Mouse (Mus musculus): ENCODE measurements around the gene Gprc5c. TPM values are rescaled to one million over a fixed set of nuclear protein-coding genes. Genes with fewer than 3 reads are reported as not detected.
A peak's percentile ranks its signal among the peaks of the same experiment; 100 is the strongest.
"Not testable (repeated sequence)": the region's sequence is repeated elsewhere in the genome, so short reads cannot be mapped to it uniquely, and the experiment has no call there.

The Gprc5c gene
- polyA plus RNA-seq, 1 experiment from 2014 or later, result 24.4 TPM

GRCm38 (mm10) chr11:114903224-114903623, 52.3 kb downstream of the Gprc5c start:
- H3K27me3 ChIP-seq (ENCODE audit: control insufficient read depth, insufficient read depth, low read length), result no peaks in the 10 kb centered on the region
- H3K36me3 ChIP-seq (ENCODE audit: control insufficient read depth, insufficient read depth, low read length), result no peaks in the 10 kb centered on the region
- H3K4me3 ChIP-seq (ENCODE audit: low read depth, low read length), result no peak overlapping the region
- 85% methylated on average over 4 of the region's 4 CpGs for WGBS
- H3K27ac ChIP-seq (ENCODE audit: low read depth, low read length), result no peak overlapping the region
- no peaks in the 10 kb centered on the region for H3K4me1 ChIP-seq (ENCODE audit: control insufficient read depth, insufficient read depth, low read length)
- DNase-seq (ENCODE audit: low spot score) (no peak), ATAC-seq (ENCODE audit: insufficient read depth, low FRiP score, low TSS enrichment) (no peak)
- no peak overlapping the region for H3K9ac ChIP-seq (ENCODE audit: low read length)
- no peak overlapping the region for H3K4me2 ChIP-seq (ENCODE audit: low read depth)
- H3K9me3 ChIP-seq (ENCODE audit: control insufficient read depth, low read length), result no peaks in the 10 kb centered on the region

GRCm38 (mm10) chr11:114907567-114907966, 56.6 kb downstream of the Gprc5c start:
- Histone ChIP-seq H3K36me3 (ENCODE audit: control insufficient read depth, insufficient read depth, low read length) (no peaks in the 10 kb centered on the region), H3K27ac (ENCODE audit: low read depth, low read length) (no peak overlapping the region), H3K27me3 (ENCODE audit: control insufficient read depth, insufficient read depth, low read length) (no peaks in the 10 kb centered on the region), H3K9me3 (ENCODE audit: control insufficient read depth, low read length) (no peaks in the 10 kb centered on the region), H3K9ac (ENCODE audit: low read length) (no peak overlapping the region), H3K4me1 (ENCODE audit: control insufficient read depth, insufficient read depth, low read length) (no peaks in the 10 kb centered on the region), H3K4me2 (ENCODE audit: low read depth) (no peak overlapping the region), H3K4me3 (ENCODE audit: low read depth, low read length) (no peak overlapping the region)
- no peak for DNase-seq (ENCODE audit: low spot score)
- WGBS, result 74% methylated on average over 4 of the region's 4 CpGs
- ATAC-seq (ENCODE audit: insufficient read depth, low FRiP score, low TSS enrichment), result no peak

DNA sequence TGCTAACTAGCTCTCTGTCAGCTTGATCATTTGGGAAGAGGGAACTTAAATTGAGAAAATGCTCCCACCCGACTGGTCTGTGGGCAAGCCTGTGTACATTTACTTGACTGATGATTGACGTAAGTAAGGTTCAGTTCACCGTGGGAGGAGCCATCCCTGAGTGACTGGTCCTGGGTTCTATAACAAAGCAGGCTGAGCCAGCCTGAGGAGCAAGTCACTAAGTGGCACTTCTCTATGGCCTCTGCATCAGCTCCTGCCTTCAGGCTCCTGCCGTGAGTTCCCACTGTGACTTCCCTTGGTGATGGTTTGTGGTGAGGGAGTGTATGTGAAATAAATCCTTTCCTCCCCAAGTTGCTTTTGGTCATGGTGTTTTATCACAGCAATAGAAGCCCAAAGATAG, 57.1 kb downstream of the Gprc5c start:
- no peak overlapping the region for H3K9ac ChIP-seq (ENCODE audit: low read length)
- H3K36me3 ChIP-seq (ENCODE audit: control insufficient read depth, insufficient read depth, low read length), result no peaks in the 10 kb centered on the region
- no peaks in the 10 kb centered on the region for H3K27me3 ChIP-seq (ENCODE audit: control insufficient read depth, insufficient read depth, low read length)
- no peaks in the 10 kb centered on the region for H3K9me3 ChIP-seq (ENCODE audit: control insufficient read depth, low read length)
- WGBS, result 59% methylated on average over 4 of the region's 4 CpGs
- no peak for ATAC-seq (ENCODE audit: insufficient read depth, low FRiP score, low TSS enrichment)
- no peak overlapping the region for H3K4me3 ChIP-seq (ENCODE audit: low read depth, low read length)
- H3K27ac ChIP-seq (ENCODE audit: low read depth, low read length), result no peak overlapping the region
- no peaks in the 10 kb centered on the region for H3K4me1 ChIP-seq (ENCODE audit: control insufficient read depth, insufficient read depth, low read length)
- H3K4me2 ChIP-seq (ENCODE audit: low read depth), result no peak overlapping the region
- DNase-seq (ENCODE audit: low spot score), result no peak

DNA sequence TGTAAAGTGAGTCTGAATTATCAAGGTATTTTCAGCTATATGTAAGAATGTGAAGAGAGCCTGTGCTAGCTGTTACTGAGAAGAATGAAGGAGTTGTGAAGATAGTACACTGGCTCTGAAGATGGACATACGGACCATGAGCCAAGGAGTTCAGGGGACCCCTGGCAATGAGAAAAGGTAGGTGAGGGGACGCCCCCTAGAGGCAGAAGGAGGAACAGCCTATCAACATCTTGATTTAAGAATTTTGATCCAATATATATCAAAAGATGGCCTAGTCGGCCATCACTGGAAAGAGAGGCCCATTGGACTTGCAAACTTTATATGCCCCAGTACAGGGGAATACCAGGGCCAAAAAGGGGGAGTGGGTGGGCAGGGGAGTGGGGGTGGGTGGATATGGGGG, 58.6 kb downstream of the Gprc5c start:
- not testable (repeated sequence) for H3K9ac ChIP-seq (ENCODE audit: low read length); H3K4me1 ChIP-seq (ENCODE audit: control insufficient read depth, insufficient read depth, low read length); ATAC-seq (ENCODE audit: insufficient read depth, low FRiP score, low TSS enrichment); H3K4me3 ChIP-seq (ENCODE audit: low read depth, low read length); H3K4me2 ChIP-seq (ENCODE audit: low read depth); DNase-seq (ENCODE audit: low spot score); H3K36me3 ChIP-seq (ENCODE audit: control insufficient read depth, insufficient read depth, low read length); H3K9me3 ChIP-seq (ENCODE audit: control insufficient read depth, low read length); H3K27me3 ChIP-seq (ENCODE audit: control insufficient read depth, insufficient read depth, low read length); H3K27ac ChIP-seq (ENCODE audit: low read depth, low read length)
- 54% methylated on average over 3 of the region's 3 CpGs for WGBS

DNA sequence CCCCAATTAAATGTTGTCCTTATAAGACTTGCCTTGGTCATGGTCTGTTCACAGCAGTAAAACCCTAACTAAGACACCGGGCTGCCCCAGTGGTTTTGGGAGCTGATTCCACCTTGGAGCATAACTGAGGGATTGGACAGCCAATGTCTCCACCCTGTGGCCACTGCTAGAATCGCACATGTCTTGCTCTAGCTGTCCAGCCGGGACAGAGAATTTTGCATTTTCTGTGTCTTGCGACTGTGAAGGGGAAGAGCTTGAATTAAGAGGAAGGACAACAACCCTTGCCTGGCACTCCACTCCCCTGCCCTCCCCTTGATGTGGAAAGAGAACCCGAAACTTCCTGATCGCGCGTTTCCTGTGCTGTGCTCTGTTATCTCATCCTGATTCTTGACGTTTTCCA, 61.9 kb downstream of the Gprc5c start:
- Histone ChIP-seq H3K36me3 (ENCODE audit: control insufficient read depth, insufficient read depth, low read length) (no peaks in the 10 kb centered on the region), H3K27ac (ENCODE audit: low read depth, low read length) (no peak overlapping the region), H3K4me3 (ENCODE audit: low read depth, low read length) (no peak overlapping the region), H3K27me3 (ENCODE audit: control insufficient read depth, insufficient read depth, low read length) (no peaks in the 10 kb centered on the region), H3K9me3 (ENCODE audit: control insufficient read depth, low read length) (no peaks in the 10 kb centered on the region), H3K4me1 (ENCODE audit: control insufficient read depth, insufficient read depth, low read length) (no peaks in the 10 kb centered on the region), H3K9ac (ENCODE audit: low read length) (no peak overlapping the region), H3K4me2 (ENCODE audit: low read depth) (no peak overlapping the region)
- DNase-seq (ENCODE audit: low spot score), result peak; percentile 84
- no peak for ATAC-seq (ENCODE audit: insufficient read depth, low FRiP score, low TSS enrichment)
- 19% methylated on average over 9 of the region's 9 CpGs for WGBS

GRCm38 (mm10) chr11:114914978-114915377, 64.0 kb downstream of the Gprc5c start:
- ATAC-seq (ENCODE audit: insufficient read depth, low FRiP score, low TSS enrichment) (no peak), DNase-seq (ENCODE audit: low spot score) (no peak)
- Histone ChIP-seq H3K9me3 (ENCODE audit: control insufficient read depth, low read length) (no peaks in the 10 kb centered on the region), H3K9ac (ENCODE audit: low read length) (no peak overlapping the region), H3K4me3 (ENCODE audit: low read depth, low read length) (no peak overlapping the region), H3K27ac (ENCODE audit: low read depth, low read length) (no peak overlapping the region), H3K36me3 (ENCODE audit: control insufficient read depth, insufficient read depth, low read length) (no peaks in the 10 kb centered on the region), H3K27me3 (ENCODE audit: control insufficient read depth, insufficient read depth, low read length) (no peaks in the 10 kb centered on the region), H3K4me2 (ENCODE audit: low read depth) (no peak overlapping the region), H3K4me1 (ENCODE audit: control insufficient read depth, insufficient read depth, low read length) (no peaks in the 10 kb centered on the region)
- WGBS, result 64% methylated on average over 7 of the region's 7 CpGs

DNA sequence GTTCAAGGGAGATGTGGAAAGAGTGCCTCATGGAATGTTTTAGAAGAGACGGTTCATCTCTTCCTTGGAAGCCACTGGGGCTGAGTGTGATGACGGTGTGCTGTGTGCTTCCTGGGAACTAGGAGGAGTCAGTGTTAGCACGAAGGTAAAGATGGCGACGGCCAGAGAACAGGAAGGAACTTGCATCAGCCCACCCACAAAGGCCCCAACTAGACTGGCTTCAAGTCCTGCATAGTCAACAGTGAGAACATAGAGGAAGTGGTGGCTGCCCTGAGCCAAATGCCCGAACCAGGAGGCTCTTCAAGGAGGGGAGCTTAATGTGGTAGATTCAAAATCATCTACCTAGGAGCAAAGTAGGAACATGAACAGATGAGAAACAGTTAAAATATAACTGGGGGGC, 66.2 kb downstream of the Gprc5c start:
- WGBS, result 84% methylated on average over 6 of the region's 6 CpGs
- Histone ChIP-seq H3K9ac (ENCODE audit: low read length) (no peak overlapping the region), H3K4me1 (ENCODE audit: control insufficient read depth, insufficient read depth, low read length) (no peaks in the 10 kb centered on the region), H3K27ac (ENCODE audit: low read depth, low read length) (no peak overlapping the region), H3K9me3 (ENCODE audit: control insufficient read depth, low read length) (no peaks in the 10 kb centered on the region), H3K4me3 (ENCODE audit: low read depth, low read length) (no peak overlapping the region), H3K36me3 (ENCODE audit: control insufficient read depth, insufficient read depth, low read length) (no peaks in the 10 kb centered on the region), H3K4me2 (ENCODE audit: low read depth) (no peak overlapping the region), H3K27me3 (ENCODE audit: control insufficient read depth, insufficient read depth, low read length) (no peaks in the 10 kb centered on the region)
- no peak for DNase-seq (ENCODE audit: low spot score)
- no peak for ATAC-seq (ENCODE audit: insufficient read depth, low FRiP score, low TSS enrichment)

Other genes starting within 250 kb of the Gprc5c start
- 826 and 967 TPM in 2 replicates for gene Rpl38, start 182.6 kb upstream of the Gprc5c start, polyA plus RNA-seq (2014; fragmentation: Nextera tagmentation; extraction: Ambion mirVana)
- gene Ttyh2, start 175.7 kb upstream of the Gprc5c start, polyA plus RNA-seq (2014; fragmentation: Nextera tagmentation; extraction: Ambion mirVana), result 20.6 and 24.6 TPM in 2 replicates
- gene Dnaic2, start 123.7 kb upstream of the Gprc5c start, polyA plus RNA-seq (2014; fragmentation: Nextera tagmentation; extraction: Ambion mirVana), result 1.7 and 2.5 TPM in 2 replicates
- gene Kif19a, start 85.8 kb upstream of the Gprc5c start, polyA plus RNA-seq (2014; fragmentation: Nextera tagmentation; extraction: Ambion mirVana), result 0.65 and 1.3 TPM in 2 replicates
- gene Btbd17, start 55.2 kb upstream of the Gprc5c start, polyA plus RNA-seq (2014; fragmentation: Nextera tagmentation; extraction: Ambion mirVana), result 43.1 and 51.5 TPM in 2 replicates
- not detected in 2 replicates for gene Gpr142, start 52.2 kb upstream of the Gprc5c start, polyA plus RNA-seq (2014; fragmentation: Nextera tagmentation; extraction: Ambion mirVana)
- gene Cd300a, start 38.9 kb downstream of the Gprc5c start, polyA plus RNA-seq (2014; fragmentation: Nextera tagmentation; extraction: Ambion mirVana), result 0.62 and 1.0 TPM in 2 replicates
- 0.20 TPM in 1 of 2 replicates, not detected in the other for gene Cd300lb, start 83.2 kb downstream of the Gprc5c start, polyA plus RNA-seq (2014; fragmentation: Nextera tagmentation; extraction: Ambion mirVana)
- gene Cd300c, start 118.0 kb downstream of the Gprc5c start, polyA plus RNA-seq (2014; fragmentation: Nextera tagmentation; extraction: Ambion mirVana), result 0.41 TPM in 1 of 2 replicates, not detected in the other
- gene Cd300ld, start 138.8 kb downstream of the Gprc5c start, polyA plus RNA-seq (2014; fragmentation: Nextera tagmentation; extraction: Ambion mirVana), result 0.28 TPM in 1 of 2 replicates, not detected in the other
- gene Cd300c2, start 150.7 kb downstream of the Gprc5c start, polyA plus RNA-seq (2014; fragmentation: Nextera tagmentation; extraction: Ambion mirVana), result 0.55 and 1.1 TPM in 2 replicates
- not detected in 2 replicates for gene Cd300ld2, start 165.0 kb downstream of the Gprc5c start, polyA plus RNA-seq (2014; fragmentation: Nextera tagmentation; extraction: Ambion mirVana)
- gene Cd300ld4, start 175.9 kb downstream of the Gprc5c start, polyA plus RNA-seq (2014; fragmentation: Nextera tagmentation; extraction: Ambion mirVana), result not detected in 2 replicates
- not detected in 2 replicates for gene Cd300ld5, start 186.6 kb downstream of the Gprc5c start, polyA plus RNA-seq (2014; fragmentation: Nextera tagmentation; extraction: Ambion mirVana)
- gene Cd300ld3, start 197.3 kb downstream of the Gprc5c start, polyA plus RNA-seq (2014; fragmentation: Nextera tagmentation; extraction: Ambion mirVana), result not detected in 2 replicates
- gene Cd300e, start 211.0 kb downstream of the Gprc5c start, polyA plus RNA-seq (2014; fragmentation: Nextera tagmentation; extraction: Ambion mirVana), result not detected in 2 replicates
- gene Rab37, start 240.3 kb downstream of the Gprc5c start, polyA plus RNA-seq (2014; fragmentation: Nextera tagmentation; extraction: Ambion mirVana), result 1.3 and 1.9 TPM in 2 replicates